Mouse (Mus musculus) stomach, embryonic 16.5 days (tissue): ENCODE results near the gene Ankfy1. TPM values are rescaled to one million over a fixed set of nuclear protein-coding genes. Genes with fewer than 3 reads are reported as not detected.

Source experiments
- ATAC-seq: fragments of 200-750 bp; cut with Nextera tagmentation; 2 replicates; pipeline ENCODE4 v1.8.0; 2017; ENCODE audit warnings: moderate number of reproducible peaks, moderate TSS enrichment; ENCODE audit not compliant: insufficient read depth, low FRiP score
- H3K27ac ChIP-seq: fragments of 300-500 bp; sonication (generic); 2 replicates; pipeline ENCODE4 v1.5.1; 2014; ENCODE audit warnings: low read length
- H3K27me3 ChIP-seq: fragments of 300-500 bp; sonication (generic); 2 replicates; pipeline ENCODE4 v1.6.1; 2014; ENCODE audit warnings: low read length, control low read depth, mixed read lengths; ENCODE audit not compliant: control insufficient read depth, insufficient read depth
- H3K36me3 ChIP-seq: fragments of 300-500 bp; sonication (generic); 2 replicates; pipeline ENCODE4 v1.6.1; 2014; ENCODE audit warnings: low read length; ENCODE audit not compliant: control insufficient read depth, insufficient read depth
- H3K4me1 ChIP-seq: fragments of 300-500 bp; sonication (generic); 2 replicates; pipeline ENCODE4 v1.6.1; 2014; ENCODE audit warnings: low read length, control low read depth, mixed read lengths; ENCODE audit not compliant: control insufficient read depth, insufficient read depth
- H3K4me2 ChIP-seq: fragments of 300-500 bp; sonication (generic); 2 replicates; pipeline ENCODE4 v1.6.1; 2014; ENCODE audit warnings: low read depth, low read length, mixed read lengths
- H3K4me3 ChIP-seq: fragments of 300-500 bp; sonication (generic); replicated peaks from 2 replicates; pipeline ENCODE4 v1.5.1; 2014; ENCODE audit warnings: mild to moderate bottlenecking, low read length
- H3K9ac ChIP-seq: fragments of 300-500 bp; sonication (generic); 2 replicates; pipeline ENCODE4 v1.6.1; 2014; ENCODE audit warnings: low read length
- H3K9me3 ChIP-seq: fragments of 300-500 bp; sonication (generic); replicated peaks from 2 replicates; pipeline ENCODE4 v1.6.1; 2016; ENCODE audit warnings: low read length, control low read depth; ENCODE audit not compliant: control insufficient read depth
- WGBS: fragments of 180-500 bp; shearing (Covaris S2); extraction: QIAGEN DNeasy Blood & Tissue Kit; methylation state at CpG from one replicate; pipeline ENCODE4 v1.1.7; 2014; 5-methylcytosine and 5-hydroxymethylcytosine counted together
- polyA plus RNA-seq: library from polyadenylated mRNA; unstranded; fragments of >200 nt; fragmentation: Nextera tagmentation; extraction: Ambion mirVana; gene quantifications from 2 replicates; pipeline ENCODE4 v1.2.1, GENCODE M21; 2015

The Ankfy1 gene
- polyA plus RNA-seq, 1 experiment from 2014 or later, result 27.2 TPM

- Histone ChIP-seq H3K4me3 (no peak overlapping the region), H3K27me3 (no peaks in the 10 kb centered on the region), H3K4me1 (no peaks in the 10 kb centered on the region), H3K4me2 (no peak overlapping the region), H3K27ac (no peak overlapping the region), H3K9ac (no peak overlapping the region), H3K36me3 (no peaks in the 10 kb centered on the region), H3K9me3 (no peaks in the 10 kb centered on the region)
- 78% methylated on average over 1 of the region's 1 CpGs for WGBS
- ATAC-seq, result no peak
These were observed 17.4 kb upstream of the Ankfy1 start for GRCm38 (mm10) chr11:72672438-72672837.

GRCm38 (mm10) chr11:72675280-72675679 is 14.5 kb upstream of the Ankfy1 start:
- Histone ChIP-seq H3K4me1 (no peaks in the 10 kb centered on the region), H3K4me3 (no peak overlapping the region), H3K27ac (no peak overlapping the region), H3K36me3 (no peaks in the 10 kb centered on the region), H3K27me3 (no peaks in the 10 kb centered on the region), H3K9me3 (no peaks in the 10 kb centered on the region), H3K9ac (no peak overlapping the region), H3K4me2 (no peak overlapping the region)
- no peak for ATAC-seq
- WGBS, result 80% methylated on average over 2 of the region's 2 CpGs

- no peak overlapping the region for H3K9ac ChIP-seq
- no peak overlapping the region for H3K4me2 ChIP-seq
- no peaks in the 10 kb centered on the region for H3K9me3 ChIP-seq
- no peaks in the 10 kb centered on the region for H3K4me1 ChIP-seq
- ATAC-seq, result no peak
- no peak overlapping the region for H3K27ac ChIP-seq
- H3K4me3 ChIP-seq, result no peak overlapping the region
- no peaks in the 10 kb centered on the region for H3K27me3 ChIP-seq
- no peaks in the 10 kb centered on the region for H3K36me3 ChIP-seq
These were observed 9.1 kb upstream of the Ankfy1 start for GRCm38 (mm10) chr11:72680726-72681125.

GRCm38 (mm10) chr11:72683402-72683801 is 6.4 kb upstream of the Ankfy1 start:
- H3K27me3 ChIP-seq, result no peaks in the 10 kb centered on the region
- H3K9me3 ChIP-seq, result no peaks in the 10 kb centered on the region
- no peak overlapping the region for H3K9ac ChIP-seq
- H3K4me3 ChIP-seq, result no peak overlapping the region
- peaks cover 4% of the 10 kb centered on the region for H3K4me1 ChIP-seq
- no peak overlapping the region for H3K4me2 ChIP-seq
- WGBS, result 93% methylated on average over 2 of the region's 2 CpGs
- no peak for ATAC-seq
- no peak overlapping the region for H3K27ac ChIP-seq
- H3K36me3 ChIP-seq, result no peaks in the 10 kb centered on the region

- H3K9me3 ChIP-seq, result no peaks in the 10 kb centered on the region
- no peak overlapping the region for H3K27ac ChIP-seq
- H3K4me2 ChIP-seq, result no peak overlapping the region
- peaks cover 16% of the 10 kb centered on the region for H3K4me1 ChIP-seq
- H3K27me3 ChIP-seq, result no peaks in the 10 kb centered on the region
- no peaks in the 10 kb centered on the region for H3K36me3 ChIP-seq
- no peak overlapping the region for H3K4me3 ChIP-seq
- no peak overlapping the region for H3K9ac ChIP-seq
- no peak for ATAC-seq
These were observed 3.1 kb upstream of the Ankfy1 start for GRCm38 (mm10) chr11:72686697-72687096.

GRCm38 (mm10) chr11:72688242-72688641 is 1.6 kb upstream of the Ankfy1 start:
- 17% methylated on average over 5 of the region's 5 CpGs for WGBS
- ATAC-seq, result no peak
- no peak overlapping the region for H3K4me3 ChIP-seq
- H3K27ac ChIP-seq, result no peak overlapping the region
- H3K9me3 ChIP-seq, result no peaks in the 10 kb centered on the region
- no peaks in the 10 kb centered on the region for H3K36me3 ChIP-seq
- H3K4me2 ChIP-seq, result no peak overlapping the region
- H3K4me1 ChIP-seq, result peaks cover 16% of the 10 kb centered on the region
- no peaks in the 10 kb centered on the region for H3K27me3 ChIP-seq
- no peak overlapping the region for H3K9ac ChIP-seq

- 52% methylated on average over 3 of the region's 3 CpGs for WGBS
- Histone ChIP-seq H3K4me1 (peaks cover 16% of the 10 kb centered on the region), H3K27ac (peak overlapping the region; percentile 69; the same call in 1 of the 2 replicates), H3K4me2 (peak overlapping the region; percentile 63), H3K36me3 (no peaks in the 10 kb centered on the region), H3K27me3 (no peaks in the 10 kb centered on the region), H3K9ac (no peak overlapping the region), H3K4me3 (peak overlapping the region; percentile 78), H3K9me3 (no peaks in the 10 kb centered on the region)
- ATAC-seq, result no peak
These were observed 691 bp upstream of the Ankfy1 start for GRCm38 (mm10) chr11:72689115-72689514.

GRCm38 (mm10) chr11:72692353-72692752 is 2.5 kb downstream of the Ankfy1 start:
- Histone ChIP-seq H3K4me2 (no peak overlapping the region), H3K9me3 (no peaks in the 10 kb centered on the region), H3K9ac (no peak overlapping the region), H3K4me1 (peaks cover 16% of the 10 kb centered on the region), H3K27me3 (no peaks in the 10 kb centered on the region), H3K4me3 (no peak overlapping the region), H3K36me3 (no peaks in the 10 kb centered on the region), H3K27ac (no peak overlapping the region)
- ATAC-seq, result no peak
- WGBS, result 89% methylated on average over 4 of the region's 4 CpGs

- H3K27me3 ChIP-seq, result no peaks in the 10 kb centered on the region
- no peak overlapping the region for H3K27ac ChIP-seq
- ATAC-seq, result no peak
- H3K4me1 ChIP-seq, result peaks cover 7% of the 10 kb centered on the region
- H3K4me3 ChIP-seq, result no peak overlapping the region
- no peak overlapping the region for H3K9ac ChIP-seq
- no peak overlapping the region for H3K4me2 ChIP-seq
- H3K36me3 ChIP-seq, result no peaks in the 10 kb centered on the region
- H3K9me3 ChIP-seq, result no peaks in the 10 kb centered on the region
- WGBS, result 76% methylated on average over 3 of the region's 3 CpGs
These were observed 5.2 kb downstream of the Ankfy1 start for GRCm38 (mm10) chr11:72695025-72695424.
